Mouse (Mus musculus) CH12.LX (cell line): ENCODE measurements around the gene Anks1. TPM values are rescaled to one million over a fixed set of nuclear protein-coding genes. Genes with fewer than 3 reads are reported as not detected.
A peak's percentile ranks its signal among the peaks of the same experiment; 100 is the strongest.

Experiments
- DNase-seq: peaks from one replicate; pipeline ENCODE4 v3.0.0-alpha.2; 2013; ENCODE audit errors: extremely low read depth
- H3K27ac ChIP-seq: 2 replicates; pipeline ENCODE4 v1.5.1; 2012; ENCODE audit warnings: low read depth, mild to moderate bottlenecking, control low read depth, moderate library complexity; ENCODE audit not compliant: insufficient read depth
- H3K27me3 ChIP-seq: replicated peaks from 2 replicates; pipeline ENCODE3; 2012; ENCODE audit warnings: inconsistent platforms
- H3K36me3 ChIP-seq, 2 experiments: replicated peaks in 1 of 2; 2 replicates each; pipeline versions ENCODE3 to v1.6.1; 2012; ENCODE audit warnings: inconsistent platforms in 1 of 2, low read length in 1 of 2, mild to moderate bottlenecking in 1 of 2, mixed read lengths in 1 of 2, moderate library complexity in 1 of 2; ENCODE audit not compliant: control insufficient read depth in 1 of 2, insufficient read depth in 1 of 2
- H3K4me1 ChIP-seq, 2 experiments: 2 replicates each; pipeline ENCODE4 v1.6.1; 2012; ENCODE audit warnings: inconsistent platforms in 1 of 2, moderate library complexity in 1 of 2; ENCODE audit not compliant: insufficient read depth in 2 of 2, control insufficient read depth in 1 of 2
- H3K4me2 ChIP-seq: 2 replicates; pipeline ENCODE4 v1.6.1; 2012; ENCODE audit warnings: low read depth, mild to moderate bottlenecking, control low read depth; ENCODE audit not compliant: poor library complexity, insufficient read depth, severe bottlenecking
- H3K4me3 ChIP-seq, 3 experiments: fragments of 150-350 bp in 1 of 3; sonication (generic) in 1 of 3; replicated peaks in 1 of 3; 2 replicates each; pipeline versions ENCODE3 to v1.5.1; 2011 to 2012; ENCODE audit warnings: low read depth in 2 of 3, low read length in 2 of 3, mild to moderate bottlenecking in 2 of 3, moderate library complexity in 2 of 3, control low read depth in 1 of 3, improper control_type of control experiment in 1 of 3, inconsistent platforms in 1 of 3, mixed read lengths in 1 of 3; ENCODE audit not compliant: poor library complexity in 1 of 3
- H3K79me2 ChIP-seq: replicated peaks from 2 replicates; pipeline ENCODE4 v1.6.1; 2012; ENCODE audit warnings: mild to moderate bottlenecking, moderate library complexity; ENCODE audit not compliant: control insufficient read depth, poor library complexity, insufficient read depth, severe bottlenecking; ENCODE audit errors: extremely low read depth
- H3K9ac ChIP-seq: 2 replicates; pipeline ENCODE4 v1.6.1; 2012; ENCODE audit warnings: low read depth, mild to moderate bottlenecking, control low read depth, moderate library complexity; ENCODE audit not compliant: insufficient read depth
- H3K9me3 ChIP-seq: replicated peaks from 2 replicates; pipeline ENCODE3; 2012; ENCODE audit warnings: low read length, inconsistent platforms, mixed read lengths
- BHLHE40 ChIP-seq: IDR thresholded peaks from 2 replicates; pipeline ENCODE4 v1.6.1; 2011; ENCODE audit warnings: mild to moderate bottlenecking, low read depth, low read length, improper control_type of control experiment
- CHD1 ChIP-seq: IDR thresholded peaks from 2 replicates; pipeline ENCODE4 v1.6.1; 2012; ENCODE audit warnings: low read depth, low read length, improper control_type of control experiment, inconsistent platforms
- CTCF ChIP-seq, 2 experiments: IDR thresholded peaks in 1 of 2; conservative IDR thresholded peaks in 1 of 2; 2 replicates each; pipeline ENCODE4 v1.5.1; 2011 to 2012; ENCODE audit warnings: low read depth in 2 of 2, low read length in 2 of 2, improper control_type of control experiment in 1 of 2, inconsistent platforms in 1 of 2, mild to moderate bottlenecking in 1 of 2, moderate library complexity in 1 of 2
- E2F4 ChIP-seq: IDR thresholded peaks from 2 replicates; pipeline ENCODE4 v1.6.1; 2011; ENCODE audit warnings: low read depth, low read length, improper control_type of control experiment; ENCODE audit not compliant: insufficient replicate concordance
- GABPA ChIP-seq: IDR thresholded peaks from 2 replicates; pipeline ENCODE4 v1.6.1; 2012; ENCODE audit warnings: low read depth, low read length, improper control_type of control experiment, inconsistent platforms; ENCODE audit not compliant: insufficient replicate concordance
- HCFC1 ChIP-seq: IDR thresholded peaks from 2 replicates; pipeline ENCODE4 v1.6.1; 2012; ENCODE audit warnings: low read depth, mild to moderate bottlenecking, inconsistent platforms, low read length, improper control_type of control experiment
- JUN ChIP-seq: IDR thresholded peaks from 2 replicates; pipeline ENCODE4 v1.6.1; 2011; ENCODE audit warnings: low read depth, mild to moderate bottlenecking, low read length, improper control_type of control experiment, moderate library complexity; ENCODE audit not compliant: insufficient read depth
- MAFK ChIP-seq: IDR thresholded peaks from 2 replicates; pipeline ENCODE4 v1.6.1; 2011; ENCODE audit warnings: low read length, improper control_type of control experiment; ENCODE audit not compliant: insufficient replicate concordance
- MAX ChIP-seq: IDR thresholded peaks from 2 replicates; pipeline ENCODE4 v1.6.1; 2011; ENCODE audit warnings: low read length, improper control_type of control experiment
- MAZ ChIP-seq: IDR thresholded peaks from 2 replicates; pipeline ENCODE4 v1.6.1; 2012; ENCODE audit warnings: low read depth, mild to moderate bottlenecking, inconsistent platforms, low read length, improper control_type of control experiment, moderate library complexity
- MXI1 ChIP-seq: IDR thresholded peaks from 2 replicates; pipeline ENCODE4 v1.6.1; 2011; ENCODE audit warnings: mild to moderate bottlenecking, low read depth, low read length, improper control_type of control experiment
- NRF1 ChIP-seq: IDR thresholded peaks from 2 replicates; pipeline ENCODE4 v1.6.1; 2014; ENCODE audit warnings: low read depth, mild to moderate bottlenecking, inconsistent platforms, low read length, improper control_type of control experiment, moderate library complexity
- PAX5 ChIP-seq: IDR thresholded peaks from 2 replicates; pipeline ENCODE4 v1.6.1; 2012; ENCODE audit warnings: low read length, inconsistent platforms, mixed read lengths
- POLR2AphosphoS2 ChIP-seq: IDR thresholded peaks from 2 replicates; pipeline ENCODE4 v1.6.1; 2011; ENCODE audit warnings: low read depth, low read length, improper control_type of control experiment
- RAD21 ChIP-seq: IDR thresholded peaks from 2 replicates; pipeline ENCODE4 v1.6.1; 2011; ENCODE audit warnings: low read depth, mild to moderate bottlenecking, low read length, improper control_type of control experiment, moderate library complexity
- RCOR1 ChIP-seq: conservative IDR thresholded peaks from 2 replicates; pipeline ENCODE4 v1.6.1; 2012; ENCODE audit warnings: low read depth, mild to moderate bottlenecking, inconsistent platforms, low read length, improper control_type of control experiment
- SIN3A ChIP-seq: IDR thresholded peaks from 2 replicates; pipeline ENCODE4 v1.6.1; 2012; ENCODE audit warnings: low read length, improper control_type of control experiment, inconsistent platforms
- SMC3 ChIP-seq: IDR thresholded peaks from 2 replicates; pipeline ENCODE4 v1.6.1; 2011; ENCODE audit warnings: low read depth, low read length, improper control_type of control experiment
- TBP ChIP-seq: conservative IDR thresholded peaks from 2 replicates; pipeline ENCODE4 v1.6.1; 2011; ENCODE audit warnings: low read depth, low read length, improper control_type of control experiment
- TCF12 ChIP-seq: IDR thresholded peaks from 2 replicates; pipeline ENCODE4 v1.6.1; 2014; ENCODE audit warnings: low read depth, mild to moderate bottlenecking, inconsistent platforms, low read length, improper control_type of control experiment
- USF1 ChIP-seq: IDR thresholded peaks from 2 replicates; pipeline ENCODE4 v1.6.1; 2014; ENCODE audit warnings: low read depth, mild to moderate bottlenecking, inconsistent platforms, low read length, improper control_type of control experiment
- USF2 ChIP-seq: conservative IDR thresholded peaks from 2 replicates; pipeline ENCODE4 v1.6.1; 2011; ENCODE audit warnings: low read depth, low read length, improper control_type of control experiment
- ZKSCAN1 ChIP-seq: IDR thresholded peaks from 2 replicates; pipeline ENCODE4 v1.6.1; 2012; ENCODE audit warnings: low read depth, inconsistent platforms, low read length, improper control_type of control experiment, borderline replicate concordance
- ZNF384 ChIP-seq: IDR thresholded peaks from 2 replicates; pipeline ENCODE4 v1.6.1; 2012; ENCODE audit warnings: low read depth, low read length, improper control_type of control experiment, inconsistent platforms
- dilution Hi-C: fragments of 300-500 bp; cut with MboI; formaldehyde crosslinking; loops from 2 replicates; pipeline ENCODE4 v1.14.3; 2020; ENCODE audit warnings: low sequenced_read_pairs; ENCODE audit not compliant: extremely low pct_unique_long_range_greater_than_20kb, extremely low pct_ligation_motif_present
- in situ Hi-C: fragments of 300-500 bp; cut with MboI; formaldehyde crosslinking; loops from 3 replicates; pipeline ENCODE4 v1.14.3; 2019; ENCODE audit warnings: low sequenced_read_pairs, low pct_ligation_motif_present, low pct_unique_long_range_greater_than_20kb, mixed read lengths
- polyA plus RNA-seq: library from polyadenylated mRNA; unstranded; fragments of >175 nt; gene quantifications from 2 replicates; pipeline ENCODE4 v1.2.1, GENCODE M21; 2012; ENCODE audit warnings: low read depth; ENCODE audit not compliant: insufficient read length
- total RNA-seq, 2 experiments: library from RNA; depleted of rRNA; stranded (reverse); fragments of 300-350 nt in 1 of 2; fragments of >200 nt in 1 of 2; gene quantifications; 2 replicates each; pipeline ENCODE4 v1.2.3; 2012 to 2014

Anks1 gene
- total and polyA plus RNA-seq, 3 experiments = 5.8 to 9.3 (median 9.0) TPM

GRCm38 (mm10) chr17:28078028-28078427, 168.9 kb downstream of the Anks1 start:
- Histone ChIP-seq H3K36me3 (no peaks in the 10 kb centered on the region), H3K27me3 (peaks cover 37% of the 10 kb centered on the region), H3K4me2 (no peak overlapping the region), H3K9ac (no peak overlapping the region), H3K4me3 (no peak overlapping the region), H3K9me3 (peaks cover 5% of the 10 kb centered on the region), H3K27ac (no peak overlapping the region)
- dilution Hi-C loops = no loop called here
- DNase-seq = no peak
- TF ChIP-seq USF1 = no peak
- no peak for TF ChIP-seq E2F4
- TF ChIP-seq GABPA = no peak
- TF ChIP-seq RAD21 = no peak
- TF ChIP-seq ZKSCAN1 = no peak
- TF ChIP-seq PAX5 = no peak
- TF ChIP-seq POLR2AphosphoS2 = no peak
- no peak for TF ChIP-seq CHD1
- no peak for TF ChIP-seq USF2
- TF ChIP-seq SMC3 = no peak
- TF ChIP-seq, all 38 proteins: peak for 0
- Histone ChIP-seq H3K79me2 (no peaks in the 10 kb centered on the region), H3K4me1 (peaks cover 6% of the 10 kb centered on the region in 2 experiments; a peak in 2 of 4 replicates)
- in situ Hi-C loops = loop anchor here (10.0 to 25.0 kb wide), 2 partner anchors 234 to 533 kb away; partner anchors contain the start of gene Fance

GRCm38 (mm10) chr17:28079618-28080017, 170.5 kb downstream of the Anks1 start:
- H3K4me1 ChIP-seq = peaks cover 6 to 9% of the 10 kb centered on the region in 2 experiments; a peak in 2 of 4 replicates
- TF ChIP-seq HCFC1 = no peak
- TF ChIP-seq MAX = no peak
- peak; percentile 74 for TF ChIP-seq SMC3
- TF ChIP-seq JUN = no peak
- peak; percentile 31; the same call in 1 of the 2 replicates for TF ChIP-seq MAZ
- TF ChIP-seq MAFK = no peak
- TF ChIP-seq NRF1 = no peak
- peak; percentile 85 for TF ChIP-seq SIN3A
- TF ChIP-seq ZNF384 = no peak
- TF ChIP-seq CTCF (conservative IDR thresholded peaks at IDR 0.05 in 1 of 2, IDR thresholded peaks at IDR 0.05 in 1 of 2; ENCODE audit: low read depth in 2 of 2, low read length in 2 of 2) = peak; percentile 15 to 81; a peak in 2 of 4 replicates
- peak; percentile 75 for TF ChIP-seq RAD21
- no peak for TF ChIP-seq RCOR1
- TF ChIP-seq MXI1 = peak; percentile 78
- TF ChIP-seq BHLHE40 = peak; percentile 42; the same call in 1 of the 2 replicates
- TF ChIP-seq TBP = no peak
- 0 out of 2 replicates have a peak, but pooled peaks have one; percentile 38 for TF ChIP-seq TCF12
- TF ChIP-seq E2F4 = no peak
- peak overlapping the region; percentile 43 for H3K4me2 ChIP-seq
- dilution Hi-C loops (no loop called here), in situ Hi-C loops (loop anchor here (5.0 to 25.0 kb wide), 3 partner anchors 83 to 535 kb away; partner anchors contain the start of gene Fance)
- H3K36me3 ChIP-seq = no peaks in the 10 kb centered on the region
- H3K4me3 ChIP-seq = peak overlapping the region; percentile 34 to 47 (median 43)
- H3K9me3 ChIP-seq = peaks cover 5% of the 10 kb centered on the region
- H3K79me2 ChIP-seq = no peaks in the 10 kb centered on the region
- H3K27me3 ChIP-seq = peaks cover 38% of the 10 kb centered on the region
- 0 out of 2 replicates have a peak overlapping the region, but pooled peaks have one; percentile 10 for H3K9ac ChIP-seq
- peak; percentile 77 for DNase-seq
- H3K27ac ChIP-seq = no peak overlapping the region
